Mouse (Mus musculus) limb, embryonic 10.5 days (tissue): Measurements from ENCODE around the gene Nagpa. TPM values are rescaled to one million over a fixed set of nuclear protein-coding genes. Genes with fewer than 3 reads are reported as not detected.
"Not testable (repeated sequence)": the region's sequence is repeated elsewhere in the genome, so short reads cannot be mapped to it uniquely, and the experiment has no call there.

Experiments
- DNase-seq: peaks from one replicate; pipeline ENCODE4 v3.0.0-alpha.2; 2017; ENCODE audit warnings: low spot score
- H3K27ac ChIP-seq: fragments of 300-500 bp; sonication (generic); 2 replicates; pipeline ENCODE4 v1.5.1; 2016; ENCODE audit warnings: mild to moderate bottlenecking
- H3K27me3 ChIP-seq: fragments of 300-500 bp; sonication (generic); 2 replicates; pipeline ENCODE4 v1.6.1; 2016; ENCODE audit warnings: low read depth, mild to moderate bottlenecking; ENCODE audit not compliant: poor library complexity, severe bottlenecking
- H3K36me3 ChIP-seq: fragments of 300-500 bp; sonication (generic); 2 replicates; pipeline ENCODE4 v1.6.1; 2016; ENCODE audit warnings: mild to moderate bottlenecking, moderate library complexity
- H3K4me1 ChIP-seq: fragments of 300-500 bp; sonication (generic); 2 replicates; pipeline ENCODE4 v1.6.1; 2016
- H3K4me3 ChIP-seq: fragments of 300-500 bp; sonication (generic); 2 replicates; pipeline ENCODE4 v1.5.1; 2016; ENCODE audit warnings: mild to moderate bottlenecking, moderate library complexity
- H3K9me3 ChIP-seq: fragments of 300-500 bp; sonication (generic); replicated peaks from 2 replicates; pipeline ENCODE4 v1.6.1; 2016; ENCODE audit warnings: mild to moderate bottlenecking
- WGBS: fragments of 180-500 bp; shearing (Covaris S2); methylation state at CpG from one replicate; pipeline ENCODE4 v1.1.7; 2016; 5-methylcytosine and 5-hydroxymethylcytosine counted together
- polyA plus RNA-seq: library from polyadenylated mRNA; unstranded; fragments of >200 nt; fragmentation: Nextera tagmentation; extraction: Ambion mirVana; gene quantifications from 2 replicates; pipeline ENCODE4 v1.2.1, GENCODE M21; 2016

The Nagpa gene
- polyA plus RNA-seq = 16.9 and 19.5 TPM in 2 replicates

- no peaks in the 10 kb centered on the region for H3K9me3 ChIP-seq
- H3K27me3 ChIP-seq = no peaks in the 10 kb centered on the region
- 5% methylated on average over 40 of the region's 40 CpGs for WGBS
- 0 out of 2 replicates have a peak, but pooled peaks cover 5% of the 10 kb centered on the region for H3K36me3 ChIP-seq
- peak within 1 kb of the TSS; percentile 76 for H3K4me3 ChIP-seq
- DNase-seq = peak; percentile 93
- peaks cover 14% of the 10 kb centered on the region for H3K4me1 ChIP-seq
- peak within 1 kb of the TSS; percentile 75 for H3K27ac ChIP-seq
Observed at GRCm38 (mm10) chr16:5203668-5204433, at the start of gene Nagpa. Nagpa (minus strand) TSS chr16:5204012.

DNA sequence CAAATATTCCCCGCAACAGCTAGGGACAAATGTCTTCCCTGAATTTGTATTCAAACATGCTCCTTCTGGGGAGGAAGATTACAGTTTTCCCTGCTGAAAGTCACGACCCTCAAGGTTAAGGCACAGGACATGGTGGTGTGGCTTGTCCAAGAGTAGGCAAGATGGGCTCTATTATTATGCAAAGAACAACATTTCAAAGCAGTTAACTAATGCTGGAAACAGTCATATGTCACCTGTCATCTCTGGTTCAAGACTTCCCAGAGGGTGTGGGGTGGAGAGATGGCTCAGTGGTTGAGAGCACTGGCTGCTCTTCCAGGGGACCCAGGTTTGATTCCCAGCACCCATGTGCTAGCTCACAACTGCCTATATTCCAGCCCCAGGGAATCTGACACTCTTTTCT is 48.4 kb upstream of the Nagpa start:
- Histone ChIP-seq H3K27me3 (no peaks in the 10 kb centered on the region), H3K9me3 (no peaks in the 10 kb centered on the region), H3K4me3 (no peak overlapping the region), H3K4me1 (peaks cover 12% of the 10 kb centered on the region), H3K36me3 (peaks cover 45% of the 10 kb centered on the region), H3K27ac (no peak overlapping the region)
- DNase-seq = no peak
- 85% methylated on average over 2 of the region's 2 CpGs for WGBS

- WGBS = 96% methylated on average over 3 of the region's 3 CpGs
- Histone ChIP-seq H3K27me3 (no peaks in the 10 kb centered on the region), H3K4me3 (no peak overlapping the region), H3K9me3 (no peaks in the 10 kb centered on the region), H3K27ac (no peak overlapping the region), H3K4me1 (peaks cover 12% of the 10 kb centered on the region), H3K36me3 (peaks cover 56% of the 10 kb centered on the region)
- DNase-seq = no peak
Observed at GRCm38 (mm10) chr16:5250891-5251290, 47.1 kb upstream of the Nagpa start.

- 38% methylated on average over 7 of the region's 7 CpGs for WGBS
Observed at GRCm38 (mm10) chr16:5244411-5244810, 40.6 kb upstream of the Nagpa start.

GRCm38 (mm10) chr16:5242882-5243281 is 39.1 kb upstream of the Nagpa start:
- Histone ChIP-seq H3K27ac (no peak overlapping the region), H3K9me3 (no peaks in the 10 kb centered on the region), H3K4me3 (no peak overlapping the region), H3K27me3 (no peaks in the 10 kb centered on the region), H3K36me3 (peaks cover 91% of the 10 kb centered on the region), H3K4me1 (no peaks in the 10 kb centered on the region)
- WGBS = 88% methylated on average over 6 of the region's 6 CpGs
- DNase-seq = no peak

More at GRCm38 (mm10) chr16:5244411-5244810, 40.6 kb upstream of the Nagpa start:
- H3K4me3 ChIP-seq = no peak overlapping the region
- no peaks in the 10 kb centered on the region for H3K27me3 ChIP-seq
- no peaks in the 10 kb centered on the region for H3K9me3 ChIP-seq
- H3K27ac ChIP-seq = no peak overlapping the region
- H3K36me3 ChIP-seq = peaks cover 95% of the 10 kb centered on the region
- peak; percentile 67 for DNase-seq
- no peaks in the 10 kb centered on the region for H3K4me1 ChIP-seq

GRCm38 (mm10) chr16:5242355-5242754 is 38.5 kb upstream of the Nagpa start:
- Histone ChIP-seq H3K36me3 (peaks cover 85% of the 10 kb centered on the region), H3K4me3 (no peak overlapping the region), H3K27me3 (no peaks in the 10 kb centered on the region), H3K9me3 (no peaks in the 10 kb centered on the region), H3K4me1 (no peaks in the 10 kb centered on the region), H3K27ac (no peak overlapping the region)
- WGBS = 91% methylated on average over 4 of the region's 4 CpGs
- DNase-seq = no peak

DNA sequence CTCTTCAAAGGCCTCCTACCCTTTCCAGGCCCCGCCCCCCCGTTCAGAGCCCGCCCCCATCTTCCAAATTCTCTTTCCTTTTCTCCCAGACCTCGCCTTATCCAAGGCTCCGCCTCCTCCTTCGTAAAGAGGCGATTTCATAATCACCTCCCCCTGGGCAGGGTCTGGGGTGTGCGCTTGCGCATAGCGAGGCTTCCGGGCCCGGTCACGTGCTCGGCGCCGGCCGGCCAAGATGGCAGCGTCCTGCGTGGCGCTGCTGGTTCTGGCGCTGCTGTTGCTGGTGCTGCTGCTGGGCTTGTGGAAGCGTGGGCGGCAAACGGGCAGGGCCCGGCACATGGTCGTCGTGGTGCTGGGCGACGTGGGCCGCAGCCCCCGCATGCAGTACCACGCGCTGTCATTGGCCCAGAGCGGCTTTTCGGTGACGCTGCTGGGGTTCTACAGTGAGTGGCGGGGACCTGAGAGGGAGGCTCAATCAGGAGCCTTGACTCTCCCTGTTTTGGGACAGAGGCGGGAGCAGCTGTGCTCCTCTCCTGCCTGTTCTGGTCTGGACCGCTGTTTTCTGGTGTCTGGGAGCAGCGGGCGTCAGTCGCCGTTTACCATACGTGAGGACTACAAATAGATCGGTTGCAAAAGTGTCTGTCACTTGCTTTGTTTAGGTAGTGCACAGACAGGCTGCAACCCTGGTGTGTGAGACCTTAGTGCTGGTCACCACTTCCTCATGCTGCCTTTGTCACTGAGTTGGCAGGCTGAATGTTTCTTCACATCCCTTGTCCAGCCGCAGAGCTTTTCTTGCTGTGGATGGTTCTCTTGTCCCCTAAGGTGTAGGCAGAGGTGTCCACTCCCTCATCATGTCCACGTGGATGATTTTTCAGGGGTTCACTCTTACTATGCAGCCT is 29.9 kb upstream of the Nagpa start, which contains the start of gene Alg1:
Gene Alg1, plus strand, starts transcription at position 204 of the 896 bp plus-strand sequence.
- Histone ChIP-seq H3K4me1 (peaks cover 7% of the 10 kb centered on the region), H3K36me3 (peaks cover 12% of the 10 kb centered on the region; the same call in 1 of the 2 replicates), H3K4me3 (peak within 1 kb of the TSS; percentile 93), H3K9me3 (no peaks in the 10 kb centered on the region), H3K27ac (peak within 1 kb of the TSS; percentile 84), H3K27me3 (no peaks in the 10 kb centered on the region)
- DNase-seq = peak; percentile 95
- 3% methylated on average over 47 of the region's 47 CpGs for WGBS

DNA sequence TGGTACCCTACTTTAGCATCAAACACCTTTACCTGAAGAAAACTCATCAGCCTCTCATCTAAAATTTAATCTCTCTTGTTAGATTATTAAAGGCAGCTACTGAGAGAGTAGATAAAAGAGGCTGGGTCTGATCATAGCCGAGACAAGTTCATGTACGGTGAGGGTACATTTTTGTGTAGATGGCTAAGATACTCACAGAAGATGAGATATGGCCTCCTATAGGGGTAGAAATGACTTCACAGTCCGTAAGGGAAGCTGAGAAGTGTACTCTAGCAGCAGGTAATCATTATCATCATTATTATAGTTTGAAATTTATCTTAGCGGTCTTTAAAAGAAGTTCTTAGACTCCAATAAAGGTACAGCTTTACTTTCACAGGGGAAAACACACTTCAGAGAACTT is 29.2 kb upstream of the Nagpa start:
- peaks cover 7% of the 10 kb centered on the region for H3K4me1 ChIP-seq
- H3K27ac ChIP-seq = peak overlapping the region; percentile 84
- H3K4me3 ChIP-seq = peak overlapping the region; percentile 93
- H3K9me3 ChIP-seq = no peaks in the 10 kb centered on the region
- DNase-seq = no peak
- WGBS = 73% methylated on average over 4 of the region's 4 CpGs
- no peaks in the 10 kb centered on the region for H3K27me3 ChIP-seq
- peaks cover 6% of the 10 kb centered on the region; the same call in 1 of the 2 replicates for H3K36me3 ChIP-seq

DNA sequence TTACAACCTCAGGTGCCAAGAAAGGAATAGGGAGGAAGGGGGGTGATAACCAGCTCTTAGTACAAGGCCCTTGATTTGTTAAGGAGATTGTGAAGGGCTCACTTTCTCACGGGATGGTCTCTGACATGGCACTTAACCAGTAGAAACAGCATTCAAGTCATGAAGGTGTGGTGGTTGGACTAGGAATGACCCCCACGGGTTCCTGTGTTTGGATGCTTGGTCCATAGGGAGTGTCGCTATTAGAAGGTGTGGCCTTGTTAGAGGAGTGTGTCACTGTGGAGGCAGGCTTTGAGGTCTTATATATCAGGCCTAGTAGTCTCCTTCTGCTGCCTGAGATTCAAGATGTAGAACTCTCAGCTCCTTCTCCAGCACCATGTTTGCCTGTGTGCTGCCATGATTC is 24.3 kb upstream of the Nagpa start:
- not testable (repeated sequence) for H3K4me3 ChIP-seq, H3K9me3 ChIP-seq, H3K4me1 ChIP-seq, DNase-seq, H3K27me3 ChIP-seq, H3K27ac ChIP-seq, H3K36me3 ChIP-seq
- 75% methylated on average over 3 of the region's 3 CpGs for WGBS

DNA sequence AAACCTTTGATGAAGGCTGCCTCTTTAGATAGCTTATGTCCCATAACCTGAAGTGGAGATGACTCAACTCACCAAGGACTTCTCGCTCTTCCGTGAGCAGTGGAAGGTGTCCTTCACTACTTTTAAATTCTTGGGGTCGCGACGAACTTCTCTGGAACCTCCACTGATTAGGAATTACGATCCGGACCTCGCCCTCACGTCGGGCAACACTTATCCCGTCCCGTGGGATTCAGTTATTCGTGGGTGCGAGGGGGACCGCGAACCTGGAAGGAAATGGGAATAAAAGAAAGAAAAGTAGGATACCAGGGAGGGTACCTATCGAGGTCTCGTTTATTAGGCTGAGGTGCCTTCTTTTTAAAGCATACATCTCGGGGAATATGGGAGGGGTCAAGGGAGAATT is 23.7 kb upstream of the Nagpa start:
- not testable (repeated sequence) for H3K9me3 ChIP-seq, H3K27me3 ChIP-seq, H3K4me3 ChIP-seq, H3K27ac ChIP-seq, H3K4me1 ChIP-seq, DNase-seq, H3K36me3 ChIP-seq
- WGBS = 82% methylated on average over 19 of the region's 19 CpGs

- not testable (repeated sequence) for DNase-seq, H3K36me3 ChIP-seq, H3K27ac ChIP-seq, H3K9me3 ChIP-seq, H3K4me3 ChIP-seq, H3K4me1 ChIP-seq, H3K27me3 ChIP-seq
- 23% methylated on average over 1 of the region's 1 CpGs for WGBS
Observed at GRCm38 (mm10) chr16:5226534-5226933, 22.7 kb upstream of the Nagpa start.

DNA sequence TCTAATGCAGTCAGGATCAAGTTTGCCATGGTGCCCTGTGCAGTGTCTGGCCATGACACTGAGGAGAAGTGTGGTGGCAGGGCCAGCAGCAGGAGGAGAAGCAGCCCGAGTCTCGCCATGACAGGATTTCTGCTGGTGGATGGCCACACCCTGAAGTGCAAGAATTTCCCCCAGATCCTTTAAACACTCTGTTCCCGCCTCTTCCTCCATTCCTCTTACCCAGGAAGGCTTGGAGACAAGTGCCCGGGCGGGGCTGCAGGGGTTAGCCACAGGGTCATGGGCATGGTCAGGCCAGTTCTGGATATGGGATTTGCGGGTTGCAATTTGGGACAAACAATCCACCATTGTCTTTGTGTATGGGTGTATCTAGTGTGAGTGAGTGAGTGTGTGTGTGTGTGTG is 18.3 kb upstream of the Nagpa start, which contains the start of gene AU021092:
Gene AU021092, minus strand, starts transcription at position 160 of the 400 bp plus-strand sequence.
- H3K27me3 ChIP-seq = no peaks in the 10 kb centered on the region
- WGBS = 76% methylated on average over 6 of the region's 6 CpGs
- no peak within 1 kb of the TSS for H3K4me3 ChIP-seq
- no peak for DNase-seq
- no peaks in the 10 kb centered on the region for H3K9me3 ChIP-seq
- H3K36me3 ChIP-seq = no peaks in the 10 kb centered on the region
- H3K27ac ChIP-seq = no peak within 1 kb of the TSS
- no peaks in the 10 kb centered on the region for H3K4me1 ChIP-seq

DNA sequence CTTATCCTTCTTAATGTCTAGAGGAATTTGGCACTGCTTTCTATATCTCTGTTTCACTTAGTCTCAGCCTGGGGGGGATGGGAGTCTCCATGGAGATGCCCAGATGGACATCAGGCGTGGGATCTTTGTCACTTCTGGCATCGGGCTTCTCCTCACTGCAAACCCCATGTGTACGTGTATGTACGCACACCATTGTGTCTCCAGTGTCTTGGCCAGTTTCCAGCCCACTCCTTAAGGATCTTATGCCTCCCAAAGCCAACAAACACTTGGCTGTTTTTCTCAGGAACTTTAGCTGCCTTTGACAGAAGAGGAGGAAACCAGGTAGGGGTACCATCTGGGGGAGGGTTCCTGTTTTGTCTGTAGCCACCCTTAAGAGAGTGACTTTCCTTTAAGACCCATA is 17.6 kb upstream of the Nagpa start:
- H3K27ac ChIP-seq = no peak overlapping the region
- no peak overlapping the region for H3K4me3 ChIP-seq
- H3K27me3 ChIP-seq = no peaks in the 10 kb centered on the region
- H3K9me3 ChIP-seq = no peaks in the 10 kb centered on the region
- no peaks in the 10 kb centered on the region for H3K4me1 ChIP-seq
- DNase-seq = no peak
- 78% methylated on average over 4 of the region's 4 CpGs for WGBS
- H3K36me3 ChIP-seq = no peaks in the 10 kb centered on the region
